Mouse (Mus musculus) MN1 (cell line): Measurements from ENCODE around the gene Gm10521.
"Not testable (repeated sequence)": the region's sequence is repeated elsewhere in the genome, so short reads cannot be mapped to it uniquely, and the experiment has no call there.

Source experiments
- DNase-seq: peaks from one replicate; pipeline ENCODE4 v3.0.0-alpha.2; 2016; ENCODE audit warnings: low spot score

The Gm10521 gene

DNA sequence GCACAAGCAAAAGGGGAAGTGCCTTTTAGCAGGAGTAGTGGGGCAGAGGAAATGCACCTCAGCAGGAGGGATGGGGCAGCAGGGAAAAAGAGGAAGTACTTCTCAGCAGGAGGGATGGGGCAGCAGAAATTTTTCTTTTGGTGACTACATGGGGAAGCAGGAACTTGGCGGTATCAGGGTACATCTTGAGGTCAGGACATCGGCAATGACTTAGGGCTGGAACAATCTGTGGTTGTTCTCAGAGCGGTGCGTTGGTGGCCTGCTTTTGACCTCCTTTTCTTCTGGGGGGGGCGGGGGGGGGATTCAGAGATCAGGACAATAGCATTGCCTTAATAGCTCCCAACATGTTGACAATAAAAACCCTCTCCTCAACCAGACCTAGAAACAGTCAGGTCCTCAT, at the start of gene Gm10521:
Gene Gm10521 (plus strand): TSS at position 301 of the 400 bp plus-strand sequence.
- not testable (repeated sequence) for DNase-seq

DNA sequence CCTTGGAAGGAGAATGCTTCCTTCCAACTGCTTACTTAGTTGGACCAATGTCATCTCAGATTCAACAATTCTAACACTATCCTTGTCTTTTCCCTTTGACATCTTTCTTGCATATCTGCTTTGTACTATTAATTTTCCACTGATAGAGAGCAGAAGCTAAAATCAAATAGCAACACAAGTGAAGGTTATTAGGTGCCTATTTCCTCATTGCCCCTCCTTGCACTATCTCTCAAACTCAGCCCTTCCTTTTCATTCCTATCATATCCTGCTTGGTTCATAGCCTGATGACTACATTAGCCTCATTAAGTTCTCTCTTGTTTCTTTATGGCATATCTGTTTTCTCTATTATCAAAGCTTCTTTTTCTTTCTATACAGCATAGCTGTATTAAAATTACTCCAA, 47.3 kb upstream of the Gm10521 start:
- no peak for DNase-seq

DNA sequence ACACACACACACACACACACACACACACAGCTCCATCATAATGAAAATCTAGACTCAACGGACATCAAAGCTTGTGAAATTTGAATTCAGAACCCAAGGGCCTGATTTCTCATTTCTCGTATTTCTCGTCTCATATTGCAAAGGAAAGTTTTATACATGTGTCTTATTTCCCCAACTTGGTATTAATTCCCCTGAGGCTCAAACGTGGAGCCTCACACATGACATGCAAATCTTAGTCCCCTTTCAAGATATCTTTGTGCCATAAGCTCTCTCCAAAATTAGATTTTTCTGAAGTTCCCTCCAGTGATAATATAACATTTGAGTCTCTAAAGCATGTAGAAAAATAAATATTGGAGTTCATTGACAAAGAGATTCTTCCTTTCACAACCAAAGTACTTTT, 46.7 kb upstream of the Gm10521 start:
- DNase-seq, result no peak

DNA sequence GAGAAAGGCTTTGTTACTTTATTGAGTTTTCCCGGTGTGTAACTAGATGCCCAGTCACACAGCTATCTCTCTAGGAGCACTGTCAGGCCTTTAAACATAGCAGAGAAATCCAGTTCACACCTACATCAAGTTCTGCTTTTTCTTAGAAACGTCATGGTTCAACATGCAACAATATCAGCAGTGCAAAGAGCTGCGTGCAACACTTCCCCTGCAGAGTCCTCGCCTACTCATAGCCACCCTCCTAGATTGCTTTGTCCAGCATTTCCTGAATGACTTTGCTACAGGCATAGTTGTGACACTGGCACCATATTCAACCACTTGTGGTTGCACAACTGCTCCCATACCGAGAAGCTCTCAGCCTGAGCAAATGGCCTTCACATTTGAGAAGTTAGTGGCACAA, 46.0 kb upstream of the Gm10521 start:
- no peak for DNase-seq

DNA sequence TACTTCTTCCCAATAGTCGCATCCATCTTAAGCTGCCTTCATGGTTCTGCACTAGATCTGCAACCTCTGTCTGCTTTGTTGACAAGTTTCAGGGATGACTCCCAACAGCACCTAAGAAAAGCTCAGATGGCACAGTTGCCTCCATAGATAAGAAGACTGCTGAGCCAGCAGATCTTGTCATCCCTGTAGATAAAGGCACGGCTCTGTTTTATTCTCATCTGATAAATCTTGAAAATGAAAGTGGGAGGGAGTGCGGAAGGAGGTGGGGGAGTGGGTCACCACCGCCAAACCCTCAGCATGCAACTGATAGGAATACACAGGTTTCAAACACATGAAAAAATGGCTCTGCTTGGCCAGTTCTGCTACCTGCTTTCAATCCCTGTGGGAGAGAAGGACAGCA, 30.0 kb upstream of the Gm10521 start:
- DNase-seq, result no peak

DNA sequence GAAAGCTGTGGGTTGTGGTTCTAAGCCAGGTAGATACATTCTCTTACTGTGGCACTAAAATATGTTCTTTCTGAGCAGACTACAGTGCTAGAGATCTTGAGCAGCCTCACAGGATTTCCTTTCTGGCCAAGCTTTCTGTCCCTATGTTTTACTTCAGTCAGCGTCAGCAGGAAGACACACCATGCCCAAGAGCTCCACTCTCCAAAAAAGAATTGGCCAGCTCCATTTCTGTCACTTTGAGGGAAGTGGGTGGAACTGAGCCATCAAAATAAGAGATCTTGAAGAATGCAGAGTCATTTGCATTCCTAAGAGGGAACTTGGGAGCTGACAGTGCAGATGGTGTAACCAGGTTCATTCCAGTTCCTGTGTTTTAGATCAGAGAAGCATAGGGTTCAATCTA, 8.5 kb upstream of the Gm10521 start:
- DNase-seq, result no peak

DNA sequence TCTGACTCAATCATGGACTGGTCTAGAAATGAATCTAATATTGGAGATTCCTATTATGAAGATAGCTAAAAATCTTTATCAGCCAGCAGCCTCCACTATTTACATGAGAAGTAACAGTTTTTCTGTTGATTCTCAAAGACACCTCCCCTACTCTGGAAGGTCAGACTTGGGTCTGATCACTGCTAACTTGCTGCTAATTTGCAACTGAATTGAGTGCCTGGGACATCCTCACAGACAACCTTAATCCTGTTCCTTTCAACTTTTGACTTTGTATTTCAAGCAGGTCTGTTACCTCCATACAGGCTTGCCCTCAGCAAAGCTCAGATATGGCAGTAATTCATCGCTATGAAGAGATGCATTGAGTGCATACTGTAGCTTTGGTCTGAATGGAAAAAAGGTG, 8.5 kb downstream of the Gm10521 start:
- DNase-seq, result no peak

DNA sequence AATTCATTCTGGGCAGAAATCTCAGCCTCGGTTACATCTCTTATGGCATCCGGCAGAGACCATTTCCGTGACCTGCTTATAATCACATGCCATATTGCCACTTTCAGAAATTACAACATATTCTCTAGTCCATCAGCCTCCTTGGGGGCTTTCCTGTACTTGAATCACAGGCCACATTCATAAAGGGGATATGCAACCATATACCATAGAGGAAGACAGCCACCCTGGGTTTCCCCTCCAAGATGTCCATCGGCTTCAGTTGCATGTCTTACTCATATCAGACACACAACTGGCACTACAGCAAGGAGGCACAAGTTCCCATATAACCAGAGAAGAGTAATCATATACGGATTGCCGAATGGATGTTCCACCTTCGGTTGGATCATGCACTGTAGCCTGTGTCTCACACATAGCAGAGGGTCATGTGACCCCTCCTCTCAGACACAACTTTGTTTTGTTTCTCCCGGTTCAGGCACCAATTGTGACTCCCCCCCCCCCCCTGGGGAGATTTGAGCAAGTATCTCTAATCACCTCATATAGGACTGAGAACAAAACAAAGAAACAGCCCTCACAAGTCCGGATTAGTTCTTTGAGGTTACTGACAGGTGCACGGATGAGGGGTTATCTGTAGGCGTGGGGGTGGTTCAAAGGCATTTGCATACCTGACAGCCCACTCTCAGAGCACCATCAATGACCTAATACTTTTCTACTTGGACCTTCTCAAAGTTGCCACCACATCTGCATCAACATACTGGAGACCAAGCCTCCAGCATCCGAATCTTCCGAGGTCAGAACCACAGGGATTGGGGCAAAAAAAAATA, 20.4 kb downstream of the Gm10521 start:
- DNase-seq, result no peak

DNA sequence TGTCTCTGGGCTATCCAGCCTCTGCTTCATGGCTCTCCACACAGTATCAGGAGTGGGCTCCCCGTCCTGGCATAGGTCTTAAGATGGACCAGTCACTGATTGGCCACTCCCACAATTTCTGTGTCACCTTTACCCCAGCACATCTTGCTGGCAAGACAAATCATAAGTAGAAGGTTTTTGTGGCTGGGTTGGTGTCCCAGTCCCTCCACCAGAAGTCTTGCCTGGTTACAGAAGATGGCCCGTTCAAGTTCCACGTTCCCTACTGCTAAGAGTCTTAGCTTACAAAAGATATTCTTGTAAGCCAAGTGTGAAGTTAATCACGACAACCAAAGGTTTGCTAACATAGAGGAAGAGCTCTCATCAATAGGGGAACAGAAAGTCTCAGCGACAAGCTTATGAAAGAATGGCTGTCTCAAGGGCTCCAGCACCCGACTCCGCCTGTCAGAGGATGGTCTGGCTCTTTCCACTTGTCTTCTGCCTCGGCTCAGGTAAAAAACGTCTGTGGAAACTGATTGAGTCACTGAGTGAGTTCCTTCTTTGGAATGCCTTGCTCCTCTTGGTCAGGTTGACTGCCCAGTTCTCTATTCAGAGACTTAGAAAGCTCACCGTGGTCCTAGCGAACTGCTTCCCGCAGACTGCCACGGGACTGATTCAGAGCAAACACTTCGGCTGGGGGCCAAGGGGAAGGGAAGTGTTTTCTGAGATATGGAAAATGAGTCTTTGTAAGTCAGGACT, 22.0 kb downstream of the Gm10521 start, which contains the start of gene Slamf6:
Gene Slamf6 (plus strand): TSS at position 211 of the 735 bp plus-strand sequence.
- DNase-seq, result no peak

DNA sequence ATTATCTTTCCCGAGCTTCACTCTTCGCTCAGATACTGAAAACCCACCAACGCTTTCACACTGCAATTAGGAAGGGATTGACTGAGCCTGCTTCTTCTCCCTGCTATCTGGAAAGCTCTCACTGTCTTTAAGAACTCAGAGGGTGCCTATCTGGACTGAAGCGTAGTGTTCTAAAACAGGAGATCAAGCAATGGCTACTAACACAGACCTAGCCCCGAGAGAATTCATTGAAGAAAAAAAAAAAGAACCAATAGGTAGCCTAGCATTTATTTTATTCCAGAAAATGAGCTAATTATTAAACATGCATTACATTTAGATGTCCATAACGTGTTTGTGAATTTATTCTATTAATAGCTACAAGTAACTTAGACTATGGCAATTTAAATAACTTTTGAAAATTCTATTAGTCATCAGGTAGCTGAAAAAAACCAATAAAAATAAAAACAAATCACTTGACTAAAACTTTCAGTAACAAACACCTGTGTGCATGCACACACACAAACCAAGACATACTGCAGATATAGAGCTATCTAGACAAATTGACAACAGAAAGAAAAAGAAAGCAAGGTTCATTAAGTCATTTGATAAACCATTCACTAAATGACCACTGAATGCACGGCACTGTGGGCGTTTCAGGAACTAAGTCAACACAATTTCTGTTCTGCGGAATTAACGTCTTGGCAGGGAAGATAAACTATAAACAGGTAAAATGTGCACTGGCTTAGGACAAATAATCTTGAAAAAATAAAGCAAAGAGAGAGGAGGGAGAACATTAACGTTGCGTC, 22.9 kb downstream of the Gm10521 start:
- DNase-seq, result no peak

DNA sequence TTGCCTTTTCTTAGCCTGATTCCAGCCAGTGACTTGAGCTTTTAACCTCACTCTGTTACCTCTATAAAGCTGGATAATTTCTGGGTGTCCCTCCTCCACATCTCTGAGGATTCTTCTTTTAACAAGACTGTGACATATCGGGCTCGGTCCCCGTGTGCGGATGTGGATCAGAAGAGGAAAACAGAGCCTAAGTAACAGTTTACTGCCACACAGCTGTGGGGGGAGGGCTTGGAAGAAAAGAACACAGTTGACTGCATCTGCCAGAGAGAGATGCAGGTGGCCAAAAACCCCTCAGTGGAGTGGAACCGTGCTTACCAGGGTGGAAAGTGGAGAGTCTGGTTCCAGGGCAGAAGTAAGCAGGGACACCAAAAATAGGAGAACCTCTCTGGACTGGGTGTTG, 23.7 kb downstream of the Gm10521 start:
- DNase-seq, result no peak

DNA sequence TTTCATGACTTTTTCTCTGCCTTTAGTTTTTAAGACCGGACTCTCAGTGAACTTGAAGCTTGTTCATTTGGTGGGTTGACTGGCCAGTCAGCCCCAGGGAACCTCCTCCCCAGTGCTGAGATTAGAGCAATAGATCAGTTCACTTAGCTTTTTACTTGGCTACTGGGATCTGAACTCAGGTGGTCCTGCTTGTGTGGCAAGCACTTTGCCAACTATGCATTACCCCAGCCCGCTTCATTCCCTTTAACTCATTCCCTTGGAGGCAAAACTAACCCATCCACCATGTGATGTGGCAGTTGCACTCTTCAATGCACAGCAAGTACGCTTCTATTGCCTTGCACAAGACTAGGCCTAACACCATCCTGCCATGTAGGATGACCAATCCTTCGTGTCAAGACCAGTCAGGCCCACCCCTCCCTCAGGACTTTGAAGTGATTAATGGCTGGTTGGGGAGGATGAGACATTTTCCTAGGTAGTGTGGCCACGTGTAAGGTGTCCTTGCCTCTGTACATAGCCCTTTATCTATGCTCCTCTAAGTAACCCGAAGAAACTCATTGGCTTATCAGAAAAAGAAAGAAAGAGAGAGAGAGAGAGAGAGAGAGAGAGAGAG, 24.5 kb downstream of the Gm10521 start:
- DNase-seq, result no peak

DNA sequence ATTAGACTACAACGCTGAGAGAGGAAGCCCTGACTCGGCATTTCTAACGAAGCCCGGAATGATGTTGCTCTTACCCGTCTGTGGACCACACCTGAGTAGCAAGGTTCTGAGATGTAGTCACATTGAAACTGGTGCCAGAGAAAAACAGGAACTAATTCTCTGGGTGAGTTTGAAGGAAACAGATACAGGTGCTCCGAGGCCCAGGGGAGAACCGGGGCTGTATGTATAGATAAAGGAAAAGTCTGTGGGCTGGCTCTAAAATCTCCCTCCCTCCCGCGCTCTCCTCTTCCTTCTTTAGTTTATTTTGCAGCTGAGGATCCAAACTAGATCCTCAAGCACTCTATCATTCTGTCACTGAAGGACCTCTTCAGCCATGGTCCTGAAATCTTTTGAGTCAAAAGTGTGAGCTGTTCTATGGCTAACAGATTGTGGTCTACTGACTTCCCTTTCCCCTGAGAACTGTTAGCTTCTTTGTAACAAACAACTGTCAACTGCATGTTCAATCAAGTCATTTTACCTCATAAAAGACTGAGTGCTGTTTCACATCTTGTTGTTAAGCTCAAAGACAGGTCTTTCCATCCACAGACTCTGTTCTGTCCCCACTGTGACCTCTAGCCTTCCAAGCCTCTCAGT, 25.6 kb downstream of the Gm10521 start:
- DNase-seq, result no peak

DNA sequence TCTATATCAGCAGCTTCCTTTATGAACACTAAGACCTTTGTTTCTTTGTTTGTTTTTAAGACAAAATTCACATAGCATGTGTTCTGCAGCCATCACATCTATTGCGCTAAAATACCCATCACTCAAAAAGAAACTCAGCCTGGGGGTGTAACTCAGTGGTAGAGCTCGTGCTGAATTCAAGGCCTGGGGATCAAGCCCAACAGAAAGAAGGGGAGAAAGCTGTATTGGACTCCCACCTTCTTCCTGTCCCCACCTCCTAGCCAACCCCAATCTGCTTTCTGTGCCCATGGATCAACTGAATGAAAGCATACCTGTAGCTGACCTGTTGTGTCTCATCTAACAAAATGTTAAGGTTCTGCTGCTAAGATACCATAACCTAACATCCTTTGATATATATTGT, 26.2 kb downstream of the Gm10521 start:
- DNase-seq, result no peak

DNA sequence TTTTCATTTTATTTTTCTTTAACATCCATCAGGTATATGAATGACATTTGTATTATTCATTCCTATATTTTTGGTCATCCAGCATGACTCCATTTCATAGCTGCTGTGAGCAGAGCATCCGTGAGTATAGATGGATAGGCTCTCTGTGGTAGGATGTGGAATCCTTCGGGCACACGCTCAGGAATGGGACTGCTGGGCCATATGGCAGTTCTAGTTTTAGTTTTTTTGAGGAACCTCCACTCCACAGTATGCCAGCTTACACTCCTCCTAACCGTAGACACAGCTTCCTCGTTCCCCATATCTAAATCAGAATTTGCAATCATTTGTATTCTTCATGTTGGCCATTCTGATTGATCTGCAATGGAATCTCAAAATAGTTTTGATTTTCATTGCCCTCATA, 27.4 kb downstream of the Gm10521 start:
- DNase-seq, result no peak

DNA sequence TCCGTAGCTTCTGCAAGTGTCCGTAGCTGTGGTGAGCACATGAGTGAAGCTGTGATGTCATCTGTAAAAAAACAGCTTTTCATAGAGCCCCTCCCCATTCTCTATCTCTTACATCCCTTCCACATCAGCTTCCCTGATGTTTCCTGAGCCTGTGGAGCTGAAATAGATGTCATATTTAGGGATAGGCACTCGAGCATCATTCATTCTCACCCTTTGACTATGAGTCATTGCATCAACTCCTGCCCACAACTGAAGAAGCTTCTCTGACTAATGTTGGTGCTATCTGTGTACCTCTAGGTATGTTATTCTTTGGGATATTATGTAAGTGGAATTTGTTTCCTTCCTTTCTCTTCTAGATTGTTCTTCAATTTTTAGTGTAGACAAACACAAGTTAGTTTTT, 29.4 kb downstream of the Gm10521 start:
- no peak for DNase-seq

DNA sequence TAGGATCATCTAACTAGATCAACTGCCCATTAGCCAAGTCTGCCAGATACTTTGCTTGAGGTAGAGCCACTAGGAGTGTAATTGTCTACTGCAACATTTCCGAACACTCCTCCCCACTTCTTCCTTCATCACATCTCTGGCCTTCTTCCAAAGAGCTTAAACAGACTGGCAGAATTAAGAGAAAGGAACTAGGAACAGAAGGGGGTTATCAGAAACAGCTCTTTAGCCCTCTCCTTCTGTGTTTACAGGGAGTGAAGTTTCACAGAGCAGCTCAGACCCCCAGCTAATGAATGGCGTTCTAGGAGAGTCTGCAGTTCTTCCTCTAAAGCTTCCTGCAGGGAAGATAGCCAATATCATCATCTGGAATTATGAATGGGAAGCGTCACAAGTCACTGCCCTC, 38.4 kb downstream of the Gm10521 start:
- no peak for DNase-seq

DNA sequence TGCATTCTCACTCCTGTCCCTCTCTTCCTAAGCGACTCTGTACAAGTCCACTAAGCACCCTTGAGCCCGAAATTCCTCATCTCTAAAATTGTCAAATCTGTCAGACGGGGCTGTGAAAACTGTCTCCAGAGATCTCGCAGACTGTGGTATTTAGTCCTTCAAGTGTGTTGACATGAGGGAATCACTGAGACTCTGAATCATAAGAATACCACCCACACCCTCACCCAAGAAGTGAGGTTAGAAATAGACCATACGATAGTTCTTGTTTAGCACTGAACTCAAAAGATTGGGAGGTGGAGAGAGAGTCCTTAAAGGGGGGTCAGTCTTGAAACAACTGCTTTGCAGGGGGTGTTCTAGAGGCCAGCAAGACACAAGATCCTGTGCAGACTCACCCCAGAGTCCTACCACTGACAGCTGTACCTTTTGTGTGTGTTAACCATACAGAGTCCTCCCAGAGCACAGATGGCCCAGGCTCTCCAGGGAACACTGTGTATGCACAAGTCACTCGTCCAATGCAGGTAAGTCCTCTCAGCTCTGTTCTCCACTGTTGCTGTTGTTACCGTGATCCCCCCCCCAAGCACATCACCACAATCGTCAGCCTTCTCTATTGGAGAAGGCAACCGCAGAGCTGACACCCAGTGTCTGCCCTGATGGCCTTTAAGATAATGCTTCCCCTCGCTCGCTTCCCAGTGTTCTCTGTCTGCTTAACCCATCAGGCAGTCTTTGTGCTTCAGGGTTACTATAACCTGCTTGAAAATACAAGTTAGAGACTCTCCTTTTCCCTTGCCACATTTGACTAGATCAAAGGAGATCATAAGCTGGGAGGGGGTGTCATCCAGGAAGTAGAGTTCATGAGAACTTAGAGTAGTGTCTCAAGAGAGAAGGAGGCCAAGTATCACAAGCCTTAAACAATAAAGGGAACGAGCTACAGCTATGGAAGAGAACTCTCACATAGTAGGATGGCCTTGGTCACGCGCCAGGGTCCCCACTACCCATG, 43.8 kb downstream of the Gm10521 start:
- no peak for DNase-seq

DNA sequence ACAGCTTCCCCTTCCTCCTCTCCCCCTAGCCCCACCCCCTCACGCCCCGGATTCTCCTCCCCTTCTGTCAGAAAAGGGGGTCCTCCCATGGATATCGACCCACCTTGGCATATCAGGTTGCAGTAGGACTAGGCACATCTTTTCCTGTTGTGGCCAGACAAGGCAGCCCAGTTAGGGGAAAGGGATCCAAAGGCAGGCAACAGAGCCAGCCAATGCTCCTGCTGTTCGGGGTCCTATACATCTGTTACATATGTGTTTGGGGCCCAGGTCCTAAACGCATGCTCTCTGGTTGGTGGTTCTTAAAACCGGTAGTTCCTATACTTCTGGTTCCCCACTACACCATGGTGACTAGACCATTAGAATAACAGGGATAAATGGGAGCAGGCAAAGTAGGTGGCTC, 45.2 kb downstream of the Gm10521 start:
- DNase-seq, result no peak

DNA sequence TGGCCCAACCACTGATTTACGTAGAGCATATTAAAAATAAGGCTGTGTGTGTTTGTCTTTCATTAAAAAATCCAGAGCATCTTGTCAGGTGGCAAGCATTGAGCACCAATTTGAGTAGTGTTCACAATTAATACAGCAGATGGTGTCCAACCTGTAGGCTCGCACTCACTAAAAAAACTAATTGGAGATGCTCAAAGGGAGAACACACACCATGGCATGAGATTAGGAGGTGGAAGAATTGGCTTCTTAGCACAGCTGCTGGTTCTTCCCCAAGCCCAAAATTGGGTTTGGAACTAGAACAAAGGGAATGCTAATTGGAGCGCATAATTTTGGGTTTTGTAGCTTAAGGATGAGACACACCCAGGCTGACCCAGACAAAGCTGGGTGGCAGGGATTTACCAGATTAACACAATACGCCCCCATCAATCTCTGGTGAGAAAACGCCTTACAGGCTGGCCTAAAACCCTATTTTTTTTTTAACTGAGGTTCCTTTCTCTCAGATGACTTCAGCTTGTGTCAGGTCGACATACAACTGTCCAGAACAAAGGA, 51.1 kb downstream of the Gm10521 start:
- no peak for DNase-seq
